Mouse (Mus musculus): Measurements from ENCODE around the gene Mical2. TPM values are rescaled to one million over a fixed set of nuclear protein-coding genes. Genes with fewer than 3 reads are reported as not detected.
A peak's percentile ranks its signal among the peaks of the same experiment; 100 is the strongest.

Mical2 gene
- total RNA-seq, 2 experiments from 2014 or later: 124 to 136 TPM

DNA sequence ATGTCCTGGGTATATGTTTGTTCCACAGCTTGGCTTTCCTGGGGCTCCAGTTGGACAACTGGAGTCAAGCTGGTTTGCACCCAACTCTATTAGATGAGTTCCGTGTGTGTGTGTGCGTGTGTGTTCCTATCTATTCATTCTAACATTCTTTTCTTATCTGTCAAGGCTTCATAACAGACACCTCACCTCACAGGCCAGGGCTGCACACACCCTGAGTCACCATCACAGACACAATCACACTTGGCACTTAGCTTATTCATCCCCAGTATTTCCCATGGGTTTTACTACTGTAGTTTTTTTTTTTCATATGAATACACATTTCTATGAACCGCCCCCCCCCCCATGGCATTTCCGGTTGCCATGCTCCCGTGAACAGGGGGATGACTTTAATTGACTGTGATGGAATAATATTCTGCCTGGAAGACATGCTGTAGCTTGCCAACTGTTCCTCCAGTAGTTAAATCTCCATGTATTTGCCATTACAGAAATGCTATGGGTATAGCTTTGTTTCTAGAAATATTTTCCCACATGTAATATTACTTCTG lies 230.0 kb downstream of the Mical2 start:
- DNase-seq: no peak
- no peak for TF ChIP-seq CTCF (IDR thresholded peaks at IDR 0.05)
- H3K27ac ChIP-seq: no peak overlapping the region
- H3K4me3 ChIP-seq: no peak overlapping the region
- intact Hi-C loops (cut with DNase I): no loop called here

GRCm38 (mm10) chr7:112457373-112457772 lies 231.7 kb downstream of the Mical2 start:
- intact Hi-C loops (cut with DNase I): no loop called here
- no peak overlapping the region for H3K4me3 ChIP-seq
- no peak for TF ChIP-seq CTCF (IDR thresholded peaks at IDR 0.05)
- no peak for DNase-seq
- no peak overlapping the region for H3K27ac ChIP-seq

DNA sequence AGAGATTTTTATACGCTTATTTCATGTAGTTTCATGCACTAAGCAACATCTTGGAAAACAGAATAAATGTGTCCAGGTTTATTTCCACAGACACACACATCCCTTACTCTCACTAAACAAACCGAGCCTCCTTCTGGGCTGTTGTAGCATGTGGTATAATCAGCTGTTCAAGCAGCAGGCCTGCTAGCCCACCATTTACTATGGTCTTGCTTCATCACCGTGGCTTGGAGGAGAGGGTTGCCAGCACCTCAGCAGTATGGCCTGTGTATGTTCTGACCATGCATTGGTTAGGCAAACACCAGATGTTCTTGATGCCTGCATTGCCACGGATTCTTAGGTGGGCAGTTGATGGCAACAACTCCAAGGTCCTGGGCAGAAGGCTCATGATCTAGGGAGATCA lies 232.3 kb downstream of the Mical2 start:
- DNase-seq: no peak

DNA sequence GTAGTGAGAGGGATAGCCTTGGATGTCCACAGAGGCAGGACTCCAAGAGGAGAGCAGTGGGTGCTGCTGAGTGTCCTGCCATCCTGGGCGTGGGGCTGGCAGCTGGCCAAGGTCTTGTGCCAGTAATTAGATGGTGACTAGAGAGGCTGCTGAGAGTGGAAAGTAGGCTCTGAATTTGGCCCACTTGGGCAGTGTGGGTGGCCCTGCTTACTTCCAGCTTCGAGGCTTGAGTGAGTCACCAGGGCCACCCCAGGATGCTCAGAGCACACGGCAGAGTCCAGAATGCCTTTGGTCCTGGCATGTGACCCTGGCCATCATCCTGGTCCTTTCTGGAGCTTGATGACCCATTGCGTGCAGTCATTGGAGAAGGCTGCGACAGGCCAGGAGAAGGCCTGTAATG lies 232.8 kb downstream of the Mical2 start:
- peak; percentile 55 for DNase-seq
- H3K4me3 ChIP-seq: no peak overlapping the region
- intact Hi-C loops (cut with DNase I): no loop called here
- H3K27ac ChIP-seq: 0 out of 2 replicates have a peak overlapping the region, but pooled peaks have one; percentile 13
- TF ChIP-seq CTCF (IDR thresholded peaks at IDR 0.05): no peak

More for the DNA sequence above, 232.3 kb downstream of the Mical2 start:
- intact Hi-C loops (cut with DNase I): no loop called here
- Histone ChIP-seq H3K27ac (no peak overlapping the region), H3K4me3 (no peak overlapping the region)
- TF ChIP-seq CTCF (IDR thresholded peaks at IDR 0.05): no peak

Other genes with a start within 250 kb of the Mical2 start
- 100 to 1,000 TPM; 209 to 221 TPM for gene Usp47, start 202.4 kb upstream of the Mical2 start, total RNA-seq (2021)
- 1 to 10 TPM; 2.1 to 2.4 TPM for gene Dkk3, start 66.8 kb upstream of the Mical2 start, total RNA-seq (2021)
- 10 to 100 TPM; 10.9 to 17.0 TPM for gene Parva, start 201.6 kb downstream of the Mical2 start, total RNA-seq (2021)

Measured in gastrocnemius, adult 2 months (tissue).